Mouse (Mus musculus): ENCODE results near the gene Dlg2. TPM values are rescaled to one million over a fixed set of nuclear protein-coding genes. Genes with fewer than 3 reads are reported as not detected.

Gene Dlg2
- total RNA-seq (2021) = 100 to 1,000 TPM; 266 to 283 TPM

- peak in 1 of 2 experiments; percentile 56 for DNase-seq
Observed at GRCm38 (mm10) chr7:90476313-90477245, at the start of gene Dlg2. Gene Dlg2 (plus strand): TSS chr7:90476672.

- no peak for DNase-seq
Observed at GRCm38 (mm10) chr7:90427006-90427405, 49.5 kb upstream of the Dlg2 start.

GRCm38 (mm10) chr7:90432221-90432620, 44.3 kb upstream of the Dlg2 start:
- no peak for DNase-seq

- no peak for DNase-seq
Observed at GRCm38 (mm10) chr7:90440044-90440443, 36.4 kb upstream of the Dlg2 start.

GRCm38 (mm10) chr7:90442070-90442469, 34.4 kb upstream of the Dlg2 start:
- no peak for DNase-seq

GRCm38 (mm10) chr7:90442518-90443080, 33.9 kb upstream of the Dlg2 start, which contains the start of gene Crebzf:
Gene Crebzf (plus strand): TSS chr7:90442729.
- DNase-seq = peak; percentile 92 to 93

GRCm38 (mm10) chr7:90443101-90444091, 33.1 kb upstream of the Dlg2 start:
- peak; percentile 67 to 76 for DNase-seq

- no peak for DNase-seq
Observed at GRCm38 (mm10) chr7:90444206-90444605, 32.3 kb upstream of the Dlg2 start.

GRCm38 (mm10) chr7:90456149-90456844, 20.2 kb upstream of the Dlg2 start:
- DNase-seq = no peak

GRCm38 (mm10) chr7:90456845-90457468, 19.5 kb upstream of the Dlg2 start, which contains the start of gene Tmem126a:
Gene Tmem126a (minus strand): TSS chr7:90457229.
- DNase-seq = peak; percentile 79 to 85

GRCm38 (mm10) chr7:90457517-90457916, 19.0 kb upstream of the Dlg2 start:
- no peak for DNase-seq

- DNase-seq = no peak
Observed at GRCm38 (mm10) chr7:90460330-90460729, 16.1 kb upstream of the Dlg2 start.

- no peak for DNase-seq
Observed at GRCm38 (mm10) chr7:90460930-90461329, 15.5 kb upstream of the Dlg2 start.

GRCm38 (mm10) chr7:90461441-90461840, 15.0 kb upstream of the Dlg2 start:
- DNase-seq = no peak

GRCm38 (mm10) chr7:90473511-90473910, 3.0 kb upstream of the Dlg2 start:
- no peak for DNase-seq

GRCm38 (mm10) chr7:90475793-90476312, 619 bp upstream of the Dlg2 start, which contains the start of gene Tmem126b:
Gene Tmem126b (minus strand): TSS chr7:90476001.
- DNase-seq = peak; percentile 99

GRCm38 (mm10) chr7:90482607-90483006, 6.1 kb downstream of the Dlg2 start:
- no peak for DNase-seq

- no peak for DNase-seq
Observed at GRCm38 (mm10) chr7:90508124-90508523, 31.7 kb downstream of the Dlg2 start.

- DNase-seq = no peak
Observed at GRCm38 (mm10) chr7:90512293-90512692, 35.8 kb downstream of the Dlg2 start.

- DNase-seq = peak; percentile 33 to 54
Observed at GRCm38 (mm10) chr7:90539481-90540402, 63.3 kb downstream of the Dlg2 start.
